Mouse (Mus musculus) thymus, postnatal 0 days (tissue): ENCODE measurements around the gene Arhgef1. TPM values are rescaled to one million over a fixed set of nuclear protein-coding genes. Genes with fewer than 3 reads are reported as not detected.

Experiments
- DNase-seq: peaks from one replicate; pipeline ENCODE4 v3.0.0-alpha.2; 2015; ENCODE audit warnings: low spot score
- polyA plus RNA-seq: library from polyadenylated mRNA; unstranded; fragments of >200 nt; fragmentation: Nextera tagmentation; extraction: Ambion mirVana; gene quantifications from 2 replicates; pipeline ENCODE4 v1.2.1, GENCODE M21; 2015

Arhgef1 gene
- polyA plus RNA-seq: 244 and 341 TPM in 2 replicates

DNA sequence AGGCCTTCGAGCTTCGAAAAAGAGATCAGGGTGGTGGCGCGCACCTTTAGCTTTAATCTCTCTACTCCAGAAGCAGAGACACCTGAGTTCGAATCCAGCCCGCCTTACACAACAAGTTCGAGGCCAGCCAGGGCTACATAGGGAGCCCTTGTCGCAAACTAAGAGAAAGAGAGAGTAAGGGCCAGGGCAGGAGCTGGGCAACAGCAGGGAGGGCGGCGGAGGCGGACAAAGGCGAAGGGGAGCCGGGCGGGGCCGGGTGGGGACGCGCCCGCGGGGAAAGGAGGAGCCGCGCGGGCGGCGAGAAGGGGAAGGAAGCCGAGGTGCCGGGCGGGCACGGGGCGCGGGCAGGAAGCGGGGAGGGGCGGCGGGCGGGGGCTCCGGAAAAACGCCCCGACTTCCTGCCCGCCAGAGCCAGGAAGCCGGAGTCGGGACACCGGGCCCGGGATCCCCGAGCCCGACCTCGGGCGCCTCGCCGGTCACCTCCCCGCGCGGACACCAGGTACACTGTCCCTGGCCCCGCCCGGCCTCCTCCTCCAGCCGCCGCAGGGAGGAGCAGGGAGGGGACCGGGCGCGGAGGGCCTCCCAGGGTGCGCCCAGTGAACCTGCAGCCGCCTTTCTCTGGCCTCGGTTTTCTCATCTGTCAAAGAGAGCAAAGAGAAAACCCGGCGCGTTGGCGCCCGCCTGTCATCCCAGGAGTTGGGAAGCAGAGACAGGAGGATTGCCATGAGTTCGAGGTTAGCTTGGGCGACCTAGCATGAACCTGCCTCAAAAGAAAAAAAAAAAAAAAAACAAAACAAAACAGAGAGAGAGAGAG is at the start of gene Arhgef1:
Gene Arhgef1, plus strand, starts transcription at position 283 of the 814 bp plus-strand sequence.
- DNase-seq: peak; percentile 82

DNA sequence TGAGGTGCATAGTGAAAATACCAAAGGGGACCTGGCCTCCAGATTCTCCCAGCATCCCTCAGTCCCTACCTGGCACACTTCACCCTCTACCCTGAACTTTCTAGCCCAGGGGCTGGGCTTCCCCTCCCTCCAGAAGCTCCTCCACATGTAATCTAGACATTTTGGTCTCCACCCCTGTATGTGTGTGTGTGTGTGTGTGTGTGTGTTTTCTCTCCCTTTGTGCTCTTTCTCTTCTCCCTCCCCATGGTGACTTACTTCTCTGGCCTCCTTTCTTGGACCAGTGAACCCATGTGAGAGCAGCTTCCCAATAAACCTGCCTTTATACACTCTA is 49.5 kb upstream of the Arhgef1 start:
- DNase-seq: no peak

DNA sequence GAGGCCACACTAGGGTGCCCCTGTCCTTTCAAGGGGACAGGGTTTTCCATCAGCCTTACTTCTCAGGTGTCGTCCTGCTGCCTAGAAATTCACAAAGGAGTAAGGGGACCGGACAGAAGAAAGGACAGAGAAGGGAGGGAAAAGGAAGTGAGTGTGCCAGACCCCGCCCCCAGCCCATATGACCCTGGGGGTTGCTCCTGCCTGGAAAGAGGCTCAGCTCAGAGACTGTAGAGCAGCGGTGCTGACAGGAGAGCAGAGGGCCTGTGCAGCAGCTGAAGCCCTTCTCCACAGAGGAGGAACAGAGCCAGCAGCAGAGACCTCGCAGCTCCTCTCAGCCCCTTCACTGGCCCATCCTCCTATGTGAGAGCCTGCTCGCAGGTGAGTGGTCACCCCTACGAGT is 49.0 kb upstream of the Arhgef1 start:
- DNase-seq: no peak

DNA sequence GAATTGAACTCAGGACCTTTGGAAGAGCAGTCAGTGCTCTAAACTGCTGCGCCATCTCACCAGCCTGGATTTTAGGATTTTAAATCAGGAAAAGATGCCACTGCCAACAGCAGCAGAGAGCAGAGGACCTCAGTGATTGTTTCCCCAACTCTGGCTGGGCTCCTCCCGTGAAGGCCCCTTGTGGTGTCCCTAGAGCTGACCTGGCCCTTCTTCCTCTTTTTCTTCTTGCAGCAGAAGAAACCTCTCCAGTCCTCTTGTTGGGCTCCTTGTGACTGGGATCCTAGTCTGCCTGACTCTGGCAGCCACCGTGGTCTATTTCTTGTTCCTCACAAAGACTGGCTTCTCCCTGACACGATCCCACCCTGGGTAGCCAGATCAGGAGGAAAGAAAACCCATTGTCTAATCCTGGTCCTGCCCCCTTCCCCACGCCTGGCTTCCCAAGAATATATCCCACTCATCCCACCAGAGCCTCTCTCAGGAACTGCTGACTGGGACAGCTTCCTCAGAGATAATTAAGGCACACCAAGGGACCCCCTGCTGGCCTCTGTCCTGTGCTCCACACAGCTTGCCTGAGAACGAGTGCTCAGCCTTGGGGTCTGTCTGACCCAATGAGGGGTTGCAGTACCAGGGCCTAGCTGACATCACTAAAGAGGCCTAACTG is 46.1 kb upstream of the Arhgef1 start:
- DNase-seq: no peak

DNA sequence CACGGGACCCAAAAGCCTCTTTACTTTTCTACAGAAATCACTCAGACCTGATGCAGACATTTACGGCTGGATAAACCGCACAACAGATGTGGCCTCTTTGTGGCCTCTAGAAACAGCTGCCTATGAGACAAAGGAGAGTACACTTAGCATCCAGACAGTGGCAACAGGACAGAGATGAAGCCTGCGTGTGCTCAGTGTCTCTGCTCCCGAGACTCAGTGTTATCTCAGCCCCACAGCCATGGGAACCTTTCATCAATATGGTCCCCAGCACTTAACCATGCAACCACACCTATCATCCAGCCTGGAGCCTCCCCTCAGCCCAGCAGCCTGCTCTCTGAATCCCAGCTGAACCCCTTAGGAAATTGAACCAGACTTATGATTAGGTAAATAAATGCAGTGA is 43.5 kb upstream of the Arhgef1 start:
- DNase-seq: no peak

DNA sequence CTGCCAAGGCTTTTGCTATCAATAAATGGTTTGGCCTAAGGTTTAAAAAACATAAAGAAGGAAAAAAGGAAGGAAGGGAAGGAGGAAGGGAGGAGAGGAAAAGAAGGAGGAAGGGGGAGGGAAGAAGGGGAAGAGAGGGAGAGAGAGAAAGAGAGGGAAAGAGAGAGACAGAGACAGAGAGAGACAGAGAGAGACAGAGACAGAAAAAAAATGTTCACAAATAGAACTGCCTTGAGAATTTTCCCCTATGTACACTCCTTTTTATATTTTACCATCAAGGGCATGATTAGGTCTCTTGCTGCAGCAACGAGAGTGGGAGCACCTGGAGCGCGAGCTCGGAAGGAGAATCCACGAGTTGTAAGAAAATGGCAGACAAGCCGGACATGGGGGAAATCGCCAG is 40.8 kb upstream of the Arhgef1 start, which contains the start of gene Gm9844:
Gene Gm9844, plus strand, starts transcription at position 301 of the 400 bp plus-strand sequence.
- DNase-seq: no peak

DNA sequence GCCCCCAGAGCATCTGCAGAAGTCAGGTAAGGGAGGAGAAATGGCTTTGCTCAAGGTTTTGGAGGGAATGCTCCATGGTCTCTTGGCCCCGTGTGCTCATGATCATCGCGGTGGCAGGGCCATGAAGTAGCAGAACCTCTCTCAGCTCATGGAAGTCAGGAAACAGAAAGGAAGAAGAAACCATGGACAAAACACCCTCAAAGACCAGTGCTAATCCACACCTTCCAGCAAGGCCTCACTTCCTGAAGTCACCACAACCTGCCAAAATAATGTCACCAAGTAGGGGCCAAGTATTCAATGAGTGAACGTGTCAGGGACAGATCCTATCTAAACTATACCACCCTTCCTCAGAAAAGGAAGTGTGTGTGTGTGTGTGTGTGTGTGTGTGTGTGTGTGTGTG is 39.9 kb upstream of the Arhgef1 start:
- no peak for DNase-seq

DNA sequence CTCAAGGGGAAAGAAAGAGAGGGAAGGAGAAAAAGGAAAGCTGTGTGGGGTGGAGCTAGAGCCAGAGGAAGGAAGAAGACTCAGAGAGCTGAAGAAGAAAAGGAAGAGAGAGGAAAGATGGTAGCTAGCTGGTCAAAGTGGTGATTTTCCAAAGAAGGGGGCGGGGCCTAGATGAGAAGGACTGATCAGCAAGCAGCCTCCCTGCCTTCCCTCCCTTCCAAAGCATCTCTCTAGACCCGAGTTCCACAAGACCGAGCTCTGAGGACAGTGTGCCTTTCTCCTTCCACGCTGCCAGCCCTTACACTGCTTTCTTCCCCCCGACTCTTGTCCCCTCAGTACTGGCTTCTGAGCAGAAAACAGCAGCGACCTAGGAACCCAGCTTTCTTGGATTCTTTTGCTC is 38.6 kb upstream of the Arhgef1 start:
- DNase-seq: no peak

DNA sequence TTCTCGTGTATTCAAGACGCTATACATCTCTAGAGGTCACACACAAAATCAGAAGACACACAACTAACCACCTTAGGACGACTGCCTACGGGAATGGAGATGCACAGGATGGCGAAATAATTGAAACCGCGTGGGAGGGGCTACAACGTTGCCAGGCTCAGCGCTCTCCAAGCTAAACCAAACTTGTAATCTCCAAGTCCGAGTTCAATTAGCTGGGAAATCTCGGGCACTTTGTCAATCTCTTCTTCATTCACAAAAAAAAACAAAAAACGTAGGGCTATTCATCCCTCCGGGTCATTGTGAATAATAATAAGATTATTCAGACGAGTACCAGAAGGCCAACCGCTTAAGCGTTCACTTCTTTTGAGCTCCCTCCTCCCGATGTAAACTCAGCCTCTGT is 33.6 kb upstream of the Arhgef1 start:
- DNase-seq: no peak

DNA sequence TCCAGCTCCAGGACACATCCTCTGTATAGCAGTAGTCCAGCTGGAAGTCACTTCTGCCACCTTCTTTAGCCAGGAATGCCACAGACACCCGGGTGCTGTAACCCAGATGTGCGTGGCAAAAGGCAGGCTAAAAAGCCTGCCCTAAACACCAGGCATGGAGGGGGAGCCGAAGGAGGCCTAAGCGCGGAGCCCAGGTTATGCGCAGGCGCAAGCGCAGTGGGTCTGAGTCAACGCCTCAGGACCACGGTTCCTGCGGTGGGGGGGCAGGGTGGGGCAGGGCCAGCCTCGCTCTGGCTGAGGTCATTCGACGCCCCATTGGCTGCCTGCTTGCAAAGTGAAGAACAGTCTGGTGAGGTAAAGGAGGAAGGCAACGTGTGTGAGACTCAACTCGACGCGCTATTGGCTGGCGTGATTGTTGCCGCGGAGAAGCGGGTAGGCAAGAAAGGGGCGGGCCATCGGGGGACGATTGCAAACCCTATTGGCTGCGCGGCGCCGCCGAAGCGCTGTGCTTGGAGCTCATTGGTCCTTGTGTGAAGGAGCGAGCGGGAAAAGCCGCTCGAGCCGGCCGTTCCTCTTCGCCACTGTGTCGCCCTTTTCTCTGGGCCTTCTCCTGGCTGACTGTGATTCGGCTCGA is 33.1 kb upstream of the Arhgef1 start, which contains the start of the genes Lypd4 and Dmrtc2:
Gene Lypd4, minus strand, starts transcription at position 410 of the 634 bp plus-strand sequence.
Gene Dmrtc2, plus strand, starts transcription at position 526 of the 634 bp plus-strand sequence.
- no peak for DNase-seq

DNA sequence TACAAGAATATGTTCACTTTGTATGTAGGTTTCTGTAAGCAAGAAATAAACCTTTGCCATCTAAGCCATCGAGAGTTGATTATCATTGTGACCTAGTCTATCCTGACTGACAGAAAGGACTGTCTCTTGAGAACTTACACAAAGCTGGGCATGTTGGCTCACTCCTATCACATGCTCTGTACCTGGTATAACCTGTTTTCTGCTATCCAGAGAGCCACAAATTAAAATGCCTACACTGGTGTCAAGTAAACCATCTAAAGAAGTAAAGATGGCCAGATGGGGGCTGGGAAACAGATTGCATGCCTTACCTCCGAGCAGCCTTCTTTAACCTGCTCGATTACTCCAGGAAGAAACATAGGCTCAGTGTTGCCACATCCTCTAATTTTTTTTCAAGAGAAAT is 25.1 kb upstream of the Arhgef1 start:
- no peak for DNase-seq

DNA sequence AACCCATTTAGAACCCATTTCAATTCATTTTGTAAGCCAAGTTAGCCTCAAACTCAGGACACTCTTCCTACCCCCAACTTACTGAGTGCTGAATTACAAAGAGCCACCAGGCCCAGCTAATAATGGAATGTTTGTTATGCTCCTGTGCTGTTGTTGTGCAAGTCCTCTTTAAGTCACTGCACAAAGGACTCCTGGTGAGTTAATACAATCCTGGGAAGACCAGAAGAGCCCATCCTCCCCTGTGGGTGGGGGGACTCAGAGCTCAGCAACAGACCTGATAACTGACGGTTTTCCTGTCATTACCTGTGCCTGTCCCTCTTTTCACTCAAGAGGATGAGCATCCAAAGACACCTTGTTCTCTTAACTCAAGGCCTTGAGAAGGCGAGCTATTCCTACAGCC is 23.1 kb upstream of the Arhgef1 start:
- DNase-seq: no peak

DNA sequence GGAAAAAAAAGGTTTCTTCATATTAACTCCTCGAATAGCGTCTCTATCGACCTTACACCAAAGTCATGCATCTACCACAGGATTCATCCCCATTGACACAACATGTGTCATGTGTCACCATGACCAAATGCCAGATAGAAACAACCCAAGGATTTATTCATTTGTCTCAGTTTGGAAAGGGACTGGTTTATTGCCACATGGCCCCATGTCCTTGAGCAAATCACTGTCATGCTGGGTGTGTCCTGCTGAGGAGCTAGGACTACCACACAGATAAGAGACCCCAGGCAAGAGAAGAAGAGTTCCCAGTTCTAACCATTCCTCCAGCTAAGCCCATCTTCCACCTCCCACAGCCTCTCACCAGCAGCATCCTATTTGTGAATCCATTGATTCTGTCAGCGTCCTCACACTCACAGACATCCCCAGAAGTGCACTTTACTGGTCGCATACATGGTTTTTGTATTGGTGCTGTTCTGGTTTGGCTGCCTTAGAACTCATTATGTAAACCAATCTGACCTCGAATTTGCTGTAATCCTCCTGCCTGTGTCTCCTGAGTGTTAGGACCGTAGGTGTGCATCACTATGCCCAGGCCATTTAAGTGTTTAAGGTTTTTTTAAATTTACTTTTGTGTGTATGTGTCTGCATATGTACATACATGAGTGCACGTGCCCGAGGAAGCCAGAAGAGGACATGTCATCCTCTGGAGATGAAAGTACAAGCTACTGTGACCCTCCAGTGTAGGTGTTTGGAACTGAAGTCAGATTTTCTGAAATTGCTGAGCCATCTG is 20.1 kb upstream of the Arhgef1 start:
- DNase-seq: no peak

DNA sequence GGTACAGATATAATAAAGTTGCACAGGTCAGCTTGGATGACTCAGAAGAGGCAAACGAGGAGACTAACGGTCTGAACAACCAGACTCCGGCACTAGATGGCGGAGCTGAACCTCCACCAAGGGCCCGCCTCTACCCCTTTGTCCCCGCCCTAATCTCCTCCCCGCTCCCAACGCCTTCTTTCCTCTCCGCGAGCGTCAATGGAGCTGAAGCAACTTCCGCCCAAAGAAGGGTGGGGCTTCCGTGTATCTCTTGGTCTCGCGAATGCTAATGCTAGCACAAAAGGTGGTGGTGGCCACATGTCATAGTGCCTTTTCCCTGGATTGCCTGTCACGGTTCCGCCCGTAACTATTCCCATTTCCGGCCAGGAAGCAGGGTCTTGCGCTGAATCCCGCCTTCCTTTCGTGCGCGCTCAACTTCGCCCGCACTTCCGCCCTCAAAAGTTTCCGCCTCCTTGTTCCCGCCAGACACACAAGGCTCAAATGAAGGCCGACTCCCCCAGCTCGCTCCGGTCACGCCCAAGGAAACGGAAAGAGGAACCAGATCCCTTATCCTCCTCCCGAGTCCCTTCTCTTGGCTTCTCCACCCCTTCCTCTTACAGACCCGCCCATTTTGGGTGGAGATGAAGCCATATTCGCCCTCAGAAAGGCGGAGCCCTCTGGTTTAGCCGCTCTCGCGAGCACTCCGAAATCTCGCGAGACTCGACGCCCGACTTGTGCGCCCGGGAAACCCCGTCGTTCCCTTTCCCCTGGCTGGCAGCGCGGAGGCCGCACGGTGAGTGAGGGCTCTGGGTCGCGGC is 18.6 kb upstream of the Arhgef1 start, which contains the start of gene Rps19:
Gene Rps19, plus strand, starts transcription at position 476 of the 797 bp plus-strand sequence.
- DNase-seq: peak; percentile 99

DNA sequence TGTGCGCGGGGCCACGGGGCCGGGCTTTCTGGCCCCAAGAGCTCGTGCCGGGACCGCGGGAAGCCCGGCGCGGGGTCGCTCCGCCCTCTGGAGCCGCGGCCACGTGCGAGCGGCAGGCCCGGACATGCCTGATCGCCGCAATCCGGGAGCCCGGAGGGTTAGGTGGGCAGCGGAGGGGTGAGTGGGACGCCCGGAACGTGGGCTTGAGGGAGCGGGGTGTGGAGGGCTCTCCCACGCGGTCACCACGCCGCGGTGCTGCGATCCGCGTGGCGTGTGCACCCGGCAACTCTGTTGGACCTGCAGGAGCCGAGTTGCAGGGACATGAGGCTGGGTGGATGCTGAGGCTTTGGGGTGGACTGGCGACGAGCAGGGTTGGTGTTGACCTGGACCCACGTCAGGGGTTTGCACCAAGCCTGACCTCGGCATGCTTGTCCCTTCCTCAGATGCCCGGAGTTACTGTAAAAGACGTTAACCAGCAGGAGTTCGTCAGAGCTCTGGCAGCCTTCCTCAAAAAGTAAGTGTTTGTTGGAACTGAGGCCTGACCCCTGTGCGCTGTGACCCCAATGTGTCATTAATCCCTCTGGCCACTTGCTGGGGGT is 17.9 kb upstream of the Arhgef1 start:
- no peak for DNase-seq

DNA sequence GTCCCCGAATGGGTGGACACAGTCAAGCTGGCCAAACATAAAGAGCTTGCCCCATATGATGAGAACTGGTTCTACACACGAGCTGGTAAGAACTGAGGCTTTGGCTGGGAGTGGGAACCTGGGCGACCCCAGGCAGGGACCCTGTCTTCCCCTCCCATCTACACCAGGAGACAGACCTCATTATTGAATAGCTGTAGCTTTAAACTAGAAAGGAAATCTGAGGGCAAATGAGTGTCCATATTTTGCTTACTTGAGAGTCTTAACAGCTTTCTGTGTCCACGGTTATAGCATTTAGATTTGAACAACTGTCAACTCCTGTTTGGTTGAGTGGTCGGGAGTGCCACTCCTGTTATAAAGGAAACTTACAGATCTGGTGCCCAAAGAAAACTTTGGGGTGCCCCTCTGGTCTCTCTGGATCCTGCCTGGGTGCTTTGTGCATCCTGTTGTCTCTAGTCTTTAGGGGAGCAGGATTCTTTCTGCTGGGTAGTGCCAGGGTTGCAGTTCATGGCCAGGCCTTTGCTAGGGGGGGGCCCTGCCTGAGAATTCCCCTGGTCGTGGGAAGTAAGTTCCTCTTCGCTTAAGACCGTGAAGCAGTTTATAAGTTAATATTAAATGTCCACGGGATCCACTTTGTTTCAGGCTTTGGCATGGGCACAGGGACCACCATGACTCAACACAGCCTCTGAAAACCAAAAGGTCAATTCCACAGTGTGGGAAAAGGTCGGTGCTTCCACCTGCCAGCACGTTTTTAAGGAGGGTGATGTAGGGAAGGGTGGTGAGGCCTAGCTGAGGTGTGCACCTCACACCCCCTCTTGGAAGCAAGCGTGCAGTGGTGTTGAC is 17.0 kb upstream of the Arhgef1 start:
- no peak for DNase-seq

DNA sequence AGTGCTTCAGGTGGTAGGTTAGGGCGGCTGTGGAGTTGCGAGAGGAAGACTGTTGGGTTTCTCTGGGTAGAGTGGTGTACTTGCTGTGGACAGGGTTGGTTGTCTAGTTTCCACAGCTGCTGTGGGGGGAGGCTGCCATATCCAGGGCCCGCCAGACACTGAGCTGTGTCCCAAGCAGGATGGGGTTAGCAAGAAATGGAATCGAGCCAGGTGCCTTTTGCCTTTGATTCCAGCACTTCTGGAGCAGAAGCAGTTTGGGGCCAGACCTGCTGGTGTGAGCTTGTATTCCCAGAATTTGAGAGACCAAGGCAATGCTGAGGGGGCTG is 16.4 kb upstream of the Arhgef1 start:
- DNase-seq: no peak

DNA sequence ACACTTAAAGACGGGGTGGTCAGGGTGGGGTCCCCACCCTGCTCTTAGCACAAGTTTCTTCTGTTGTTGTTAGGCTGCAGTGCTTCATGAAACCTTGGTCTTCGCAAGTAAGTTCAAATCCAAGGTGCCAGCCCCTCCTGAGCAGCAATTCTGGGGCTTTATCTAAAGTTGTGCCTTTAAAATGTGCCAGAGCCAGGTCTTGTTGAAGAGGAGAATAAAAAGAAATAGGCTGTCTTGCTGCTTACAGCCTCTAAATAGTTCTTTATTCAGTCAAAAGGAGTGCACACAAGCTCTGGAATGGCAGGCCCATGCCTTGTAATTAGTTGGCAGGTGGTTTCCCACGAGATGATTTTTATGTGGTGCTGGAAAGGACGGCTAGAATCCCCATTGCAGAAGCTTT is 15.6 kb upstream of the Arhgef1 start:
- no peak for DNase-seq
